Mouse (Mus musculus) cerebellum, adult 9-10 months (tissue): ENCODE measurements at regions not wholly inside any gene's neighbourhood (a gene's known extent, or its start where the extent isn't known, plus 50 kb on each side); places are given as distances from the start of the nearest gene placed in this dataset.

Experiments used
- DNase-seq: peaks from one replicate; pipeline ENCODE4 v3.0.0; 2022

DNA sequence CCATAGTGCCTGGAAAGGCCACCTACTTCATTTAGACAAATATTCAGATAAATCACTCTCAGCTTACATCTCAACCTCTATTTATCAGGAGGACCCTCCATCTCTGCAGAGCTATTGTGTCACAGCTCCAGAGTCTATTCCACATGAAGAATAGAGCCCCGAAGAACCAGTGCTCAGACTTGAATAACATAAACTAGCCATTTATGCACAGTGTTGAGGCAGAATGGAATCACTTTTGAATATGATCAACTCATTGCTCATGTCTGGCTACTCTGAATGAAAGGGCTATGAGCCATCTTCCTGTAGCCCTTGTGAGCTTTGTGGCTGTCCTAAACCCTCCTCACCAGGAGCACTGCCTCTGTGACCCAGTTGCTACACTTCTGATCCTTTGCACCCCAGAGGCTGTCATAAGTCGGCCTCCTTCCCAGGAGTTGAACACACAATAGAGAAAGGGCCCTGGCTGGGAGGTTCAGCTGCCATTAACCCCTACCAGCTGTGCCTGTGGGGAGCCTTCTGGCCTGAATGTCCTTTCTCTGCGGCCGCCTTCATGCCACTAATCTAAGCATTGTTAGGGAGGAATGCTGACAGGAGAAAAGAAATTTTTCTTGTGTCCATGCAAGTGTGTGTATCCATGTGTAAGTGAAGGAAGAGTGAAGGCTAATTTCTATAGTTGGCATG is 195.5 kb upstream of the Sp8 start:
- no peak for DNase-seq

GRCm38 (mm10) chr12:118649323-118649973 is 196.7 kb upstream of the Sp8 start:
- no peak for DNase-seq

- DNase-seq: no peak
These were observed 197.5 kb upstream of the Sp8 start for GRCm38 (mm10) chr12:118648673-118649072.

DNA sequence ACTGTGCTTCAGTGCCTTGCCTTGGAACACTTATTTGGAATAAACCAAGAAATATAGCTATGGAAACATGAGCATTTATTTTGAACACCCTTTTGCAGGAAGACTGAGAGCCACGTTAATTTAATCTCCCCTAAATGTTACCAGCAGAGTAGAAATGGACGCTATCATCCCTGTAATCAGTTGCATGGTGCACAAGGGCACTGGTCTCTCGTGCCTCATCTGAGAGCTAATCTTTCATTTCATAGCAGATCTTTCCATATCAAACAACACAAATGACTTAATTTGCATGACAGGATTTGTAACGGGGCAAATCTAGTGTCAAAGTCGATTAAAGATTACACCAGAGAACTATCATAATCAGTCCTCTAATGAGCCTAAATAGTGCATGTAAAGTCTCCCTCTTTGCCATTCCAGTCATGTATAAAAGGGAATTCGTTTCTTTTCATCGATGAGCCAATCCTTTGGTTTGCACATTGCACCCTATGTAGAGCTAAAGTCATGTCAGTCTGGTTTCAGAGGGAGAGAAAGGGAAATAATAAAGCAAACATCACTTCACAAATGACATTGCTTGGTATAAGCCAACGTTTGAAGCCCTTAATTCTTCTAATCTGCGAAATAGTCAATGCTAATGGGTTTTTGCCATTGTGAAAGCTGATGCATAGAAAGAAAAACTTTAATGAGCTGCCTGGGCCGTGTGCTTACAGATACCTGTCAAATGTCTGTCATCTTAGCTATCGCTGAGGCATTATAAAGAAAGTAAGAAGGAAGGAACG is 198.7 kb upstream of the Sp8 start:
- no peak for DNase-seq

DNA sequence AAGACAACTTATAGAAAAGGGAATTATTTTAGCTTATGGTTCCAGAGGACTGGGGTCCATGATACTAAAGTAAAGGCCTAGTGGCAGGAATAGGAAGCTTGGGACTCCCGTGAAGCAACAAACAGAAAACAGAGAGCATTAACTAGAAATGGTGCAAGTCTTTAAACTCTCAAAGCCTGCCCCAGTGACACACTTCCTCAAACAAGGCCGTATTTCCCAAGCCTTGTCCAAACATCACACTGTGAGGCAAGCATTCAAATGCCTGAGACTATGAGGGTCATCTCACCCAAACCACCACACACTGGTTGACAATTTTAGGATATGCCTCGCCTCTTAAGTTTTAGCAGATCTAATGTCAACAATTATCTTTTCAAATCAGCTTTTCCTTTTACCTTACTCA is 205.2 kb upstream of the Sp8 start:
- DNase-seq: no peak

DNA sequence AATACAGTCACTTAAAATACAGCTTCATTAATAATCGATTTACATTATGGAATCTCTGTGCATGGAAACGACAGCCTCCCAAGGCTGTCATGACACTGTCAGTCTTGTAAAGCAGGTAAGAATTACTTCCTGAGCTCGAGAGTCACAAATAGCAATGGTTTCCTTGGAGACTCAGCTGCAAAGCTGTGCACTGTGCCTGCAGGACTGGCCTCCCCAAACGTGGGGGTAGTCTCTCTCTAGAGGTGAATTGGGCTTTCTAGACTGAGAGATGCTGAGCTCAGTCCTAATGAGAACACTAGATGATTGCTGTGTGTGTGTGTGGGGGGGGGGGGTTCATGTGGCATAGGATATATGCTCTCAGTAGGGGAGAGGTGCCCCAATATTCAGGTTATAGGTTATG is 208.9 kb upstream of the Sp8 start:
- DNase-seq: no peak

DNA sequence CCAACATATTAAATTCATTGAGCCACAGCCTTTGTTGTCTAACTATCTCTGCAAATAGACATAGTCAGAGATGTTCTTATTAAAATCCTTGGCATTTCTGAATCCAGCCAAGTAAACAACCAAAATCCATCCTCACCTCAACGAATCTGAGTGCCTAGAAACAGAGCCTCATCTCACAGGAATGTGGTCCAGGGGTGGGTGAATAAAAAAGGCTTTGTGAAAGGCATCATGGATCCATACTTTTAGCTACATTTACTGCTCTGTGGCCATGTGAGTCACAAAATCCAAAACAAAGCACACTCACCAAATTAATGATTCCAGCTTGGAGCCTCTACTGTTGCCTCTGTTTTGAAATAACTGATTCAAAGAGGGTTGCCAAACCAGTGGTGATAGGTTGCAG is 210.7 kb upstream of the Sp8 start:
- no peak for DNase-seq

- no peak for DNase-seq
These were observed 215.8 kb upstream of the Sp8 start for GRCm38 (mm10) chr12:118630373-118630772.

GRCm38 (mm10) chr12:118621697-118622485 is 224.2 kb upstream of the Sp8 start:
- DNase-seq: no peak

DNA sequence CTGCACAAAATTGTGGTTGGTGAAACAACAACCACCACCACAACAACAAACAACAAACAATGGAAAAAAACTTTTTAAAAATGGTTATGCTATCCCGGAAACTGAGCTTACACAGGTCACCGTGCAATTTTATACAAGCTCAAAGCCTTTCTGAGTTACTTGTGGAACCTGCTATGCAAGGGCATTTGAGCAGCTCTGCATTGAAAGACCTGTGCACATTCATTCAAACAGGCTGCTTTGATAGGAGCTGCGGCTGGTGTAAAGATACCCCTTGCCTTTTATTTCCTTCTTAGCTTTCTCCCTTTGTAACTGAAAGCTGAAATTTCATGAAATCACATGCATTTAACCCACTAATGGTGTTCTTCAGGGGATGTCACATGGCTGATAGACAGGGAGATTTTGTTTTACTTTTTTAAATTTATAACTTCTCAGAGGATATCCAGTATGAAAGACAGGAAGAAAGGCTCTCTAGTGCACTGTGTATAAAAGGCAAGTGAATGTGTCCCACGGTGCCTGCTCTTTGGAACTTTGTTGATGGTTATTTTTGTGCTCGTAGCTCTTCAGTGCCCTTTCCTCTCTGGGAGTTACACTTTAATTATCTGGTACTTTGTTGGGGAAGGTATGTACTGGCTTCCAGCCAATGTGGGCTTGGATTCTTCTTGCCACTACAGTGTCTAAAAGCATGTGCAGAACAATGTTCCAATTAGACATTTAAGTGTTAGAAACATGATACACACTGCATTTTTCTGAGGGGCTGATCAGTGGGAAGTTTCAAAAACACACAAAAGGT is 225.1 kb upstream of the Sp8 start:
- no peak for DNase-seq

GRCm38 (mm10) chr12:118597015-118597414 is 249.1 kb upstream of the Sp8 start:
- no peak for DNase-seq

DNA sequence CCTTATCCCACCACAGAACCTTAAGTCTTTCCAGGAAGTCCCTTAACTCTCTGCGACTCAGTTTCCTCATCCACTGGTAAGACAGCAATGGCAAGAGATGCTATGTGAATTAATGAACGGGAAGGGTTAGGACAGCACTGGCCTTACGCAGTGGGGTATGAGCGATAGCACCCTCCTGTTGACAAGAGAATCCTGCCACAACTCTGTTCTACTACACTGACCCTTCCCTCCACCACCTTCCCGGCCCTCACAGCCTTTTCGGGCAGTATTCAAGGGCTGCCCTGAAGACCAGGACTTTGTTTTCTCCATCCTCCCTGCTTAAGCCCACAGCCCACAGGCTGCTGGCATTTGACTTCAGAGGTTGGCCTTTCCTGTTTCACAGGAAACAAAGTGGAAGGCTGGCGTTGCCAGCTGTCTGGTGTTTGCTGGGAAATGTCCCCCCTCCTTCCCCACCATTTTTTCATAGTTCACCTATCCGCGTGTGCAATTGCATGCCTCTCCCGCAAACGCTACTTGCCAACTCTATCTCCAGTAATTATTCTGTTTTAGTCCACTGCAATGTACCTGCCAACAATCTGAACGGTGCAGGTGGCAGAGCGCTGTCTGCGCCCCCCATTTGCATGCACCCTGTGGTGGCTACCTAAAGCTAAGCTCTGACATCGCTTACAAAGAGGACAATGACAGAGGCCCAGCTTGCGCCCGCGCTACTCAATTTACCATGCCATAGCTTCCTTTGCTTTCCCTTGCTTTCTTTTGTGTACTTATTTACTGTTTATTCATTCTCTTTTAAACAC is 251.2 kb upstream of the Sp8 start:
- DNase-seq: no peak

DNA sequence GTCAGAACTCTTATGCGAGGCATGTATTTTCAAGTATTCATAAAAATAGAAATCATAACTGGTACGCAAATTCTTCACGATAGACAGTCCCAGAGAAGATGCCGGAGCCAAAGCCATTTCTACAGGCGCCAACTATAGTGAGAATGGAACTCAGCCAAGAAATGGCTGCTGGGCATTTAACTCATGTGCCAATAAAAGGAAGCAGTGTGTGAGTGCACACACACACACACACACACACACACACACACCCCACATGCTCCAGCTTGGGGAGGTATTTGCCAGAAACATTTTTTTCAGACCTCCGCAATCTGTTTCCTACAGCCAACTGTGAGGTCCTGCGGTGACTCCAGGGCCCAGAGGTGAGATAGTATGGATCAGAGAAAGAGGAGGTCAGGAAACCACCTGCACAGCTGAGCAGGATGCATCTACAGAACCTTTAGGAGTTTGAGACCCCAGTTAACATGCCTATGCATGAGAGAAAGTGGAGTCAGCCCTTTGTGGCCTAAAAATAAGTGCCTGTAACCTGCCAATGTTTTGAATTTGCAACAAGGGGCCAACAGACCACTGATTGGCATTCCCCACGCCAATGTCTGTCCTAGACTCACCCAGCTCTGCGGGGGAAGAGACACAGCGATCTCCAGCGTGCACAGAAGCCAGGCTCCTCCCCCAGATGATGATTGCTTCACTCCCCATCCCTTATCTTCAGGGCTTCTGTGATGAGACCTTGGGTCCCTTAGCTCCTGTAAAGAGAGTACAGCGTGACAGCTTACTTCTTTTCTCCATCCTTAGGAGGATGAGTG is 262.1 kb upstream of the Sp8 start:
- peak; percentile 50 for DNase-seq

DNA sequence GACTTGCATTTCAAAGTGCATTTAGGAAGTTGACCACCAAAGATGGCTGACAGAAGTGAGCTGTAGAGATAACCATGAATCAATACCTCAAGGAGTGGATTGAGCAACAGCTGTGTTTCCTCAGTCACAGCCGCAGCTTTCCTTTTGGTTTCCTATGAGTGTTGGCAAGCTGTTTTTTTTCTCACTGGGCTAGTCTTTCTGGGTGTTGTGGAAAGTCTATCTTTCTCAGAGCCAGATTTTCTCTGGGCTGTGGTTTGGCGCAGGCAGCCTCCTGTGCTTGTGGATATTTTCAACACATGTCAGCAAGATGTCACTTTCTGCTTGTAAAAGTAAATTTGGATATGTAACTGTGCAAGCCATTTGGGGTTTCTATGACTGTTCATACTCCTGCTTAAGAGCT is 268.6 kb upstream of the Sp4 start:
- DNase-seq: no peak

DNA sequence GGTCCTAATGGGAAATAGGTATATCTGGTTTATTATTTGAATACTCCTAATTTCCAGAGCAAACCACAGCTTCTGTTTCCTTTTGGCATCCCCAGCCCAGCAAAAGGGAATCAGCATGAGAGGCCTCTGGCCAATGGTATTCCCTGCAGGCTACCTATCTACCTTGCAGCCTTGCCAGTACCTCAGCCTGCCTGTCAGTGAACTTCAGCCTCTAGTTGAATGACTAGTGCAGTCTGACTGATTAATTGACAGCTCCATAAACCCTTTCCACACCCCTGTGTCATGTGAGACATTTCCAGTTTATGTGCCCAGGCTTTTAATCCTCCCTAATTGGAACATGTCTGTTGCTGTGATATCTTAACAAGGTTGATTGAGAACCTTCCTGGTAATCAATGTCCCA is 265.4 kb upstream of the Sp4 start:
- DNase-seq: no peak

- no peak for DNase-seq
These were observed 263.3 kb upstream of the Sp4 start for GRCm38 (mm10) chr12:118564394-118565112.

- DNase-seq: no peak
These were observed 261.0 kb upstream of the Sp4 start for GRCm38 (mm10) chr12:118562226-118562625.

GRCm38 (mm10) chr12:118549071-118549470 is 247.8 kb upstream of the Sp4 start:
- no peak for DNase-seq

DNA sequence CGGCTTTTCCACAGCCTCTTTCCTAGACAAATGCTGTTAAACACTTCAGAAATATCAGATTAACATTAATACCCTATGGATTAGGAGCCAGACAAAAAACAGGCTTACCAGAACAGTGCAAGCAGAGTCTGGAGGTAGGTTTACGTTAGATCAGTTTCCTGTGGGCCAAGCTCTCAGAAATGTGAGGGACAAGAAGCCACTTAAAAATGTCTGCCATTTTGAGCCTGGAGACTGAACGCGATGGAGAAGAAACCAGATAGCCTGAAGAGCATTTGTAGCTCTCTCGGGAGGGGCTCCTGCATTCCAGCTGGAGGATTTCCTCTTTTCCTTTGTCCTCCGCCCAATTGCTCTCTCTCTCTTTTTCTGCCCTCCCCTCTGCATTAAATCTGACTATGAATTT is 239.1 kb upstream of the Sp4 start:
- DNase-seq: no peak

GRCm38 (mm10) chr12:118530514-118530913 is 229.3 kb upstream of the Sp4 start:
- DNase-seq: no peak
